Mouse (Mus musculus) intestine, embryonic 16.5 days (tissue): ENCODE results near the gene Slc2a9. TPM values are rescaled to one million over a fixed set of nuclear protein-coding genes. Genes with fewer than 3 reads are reported as not detected.

Source experiments
- ATAC-seq: fragments of 200-750 bp; cut with Nextera tagmentation; 2 replicates; pipeline ENCODE4 v1.8.0; 2017; ENCODE audit warnings: moderate TSS enrichment, moderate library complexity
- H3K27ac ChIP-seq: fragments of 300-500 bp; sonication (generic); 2 replicates; pipeline ENCODE4 v1.5.1; 2014; ENCODE audit warnings: mild to moderate bottlenecking, low read length
- H3K27me3 ChIP-seq: fragments of 300-500 bp; sonication (generic); replicated peaks from 2 replicates; pipeline ENCODE4 v1.6.1; 2014; ENCODE audit warnings: low read length, control low read depth, mixed read lengths; ENCODE audit not compliant: control insufficient read depth, insufficient read depth
- H3K36me3 ChIP-seq: fragments of 300-500 bp; sonication (generic); 2 replicates; pipeline ENCODE4 v1.6.1; 2014; ENCODE audit warnings: low read length, control low read depth; ENCODE audit not compliant: control insufficient read depth, insufficient read depth
- H3K4me1 ChIP-seq: fragments of 300-500 bp; sonication (generic); 2 replicates; pipeline ENCODE4 v1.6.1; 2014; ENCODE audit warnings: low read length, control low read depth, mixed read lengths; ENCODE audit not compliant: control insufficient read depth, insufficient read depth
- H3K4me2 ChIP-seq: fragments of 300-500 bp; sonication (generic); 2 replicates; pipeline ENCODE4 v1.6.1; 2014; ENCODE audit warnings: low read depth, low read length, control low read depth
- H3K4me3 ChIP-seq: fragments of 300-500 bp; sonication (generic); 2 replicates; pipeline ENCODE4 v1.5.1; 2014; ENCODE audit warnings: mild to moderate bottlenecking, low read length
- H3K9ac ChIP-seq: fragments of 300-500 bp; sonication (generic); 2 replicates; pipeline ENCODE4 v1.6.1; 2014; ENCODE audit warnings: low read depth, low read length
- H3K9me3 ChIP-seq: fragments of 300-500 bp; sonication (generic); 2 replicates; pipeline ENCODE4 v1.6.1; 2016; ENCODE audit warnings: low read length, control low read depth; ENCODE audit not compliant: control insufficient read depth
- WGBS: fragments of 180-500 bp; shearing (Covaris S2); extraction: QIAGEN DNeasy Blood & Tissue Kit; methylation state at CpG from one replicate; pipeline ENCODE4 v1.1.7; 2014; 5-methylcytosine and 5-hydroxymethylcytosine counted together
- polyA plus RNA-seq: library from polyadenylated mRNA; unstranded; fragments of >200 nt; fragmentation: Nextera tagmentation; extraction: Ambion mirVana; gene quantifications from 2 replicates; pipeline ENCODE4 v1.2.1, GENCODE M21; 2015

Slc2a9 gene
- polyA plus RNA-seq, 1 experiment from 2014 or later = 2.5 TPM

DNA sequence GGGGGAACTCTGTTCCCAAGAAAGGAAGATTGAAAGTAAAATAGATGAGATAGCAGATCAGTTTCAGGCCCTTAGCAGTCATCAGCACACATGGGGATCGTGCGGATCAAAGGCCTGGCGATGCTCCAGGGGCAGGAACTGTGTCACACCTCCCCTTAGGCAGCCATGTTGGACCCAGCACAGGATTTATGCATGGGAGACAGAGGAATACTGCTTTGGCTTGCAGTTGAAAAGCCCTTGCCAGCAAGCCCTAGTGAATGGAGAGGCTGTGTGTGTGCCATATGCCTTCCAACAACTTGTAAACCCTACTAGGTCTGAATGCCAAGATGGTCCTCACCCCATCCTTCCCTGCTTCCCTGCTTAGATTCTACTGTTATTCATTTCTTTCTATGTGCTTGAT is 54.8 kb downstream of the Slc2a9 start:
- Histone ChIP-seq H3K9me3 (no peaks in the 10 kb centered on the region), H3K27ac (no peak overlapping the region), H3K36me3 (no peaks in the 10 kb centered on the region), H3K27me3 (no peaks in the 10 kb centered on the region), H3K4me1 (no peaks in the 10 kb centered on the region), H3K9ac (no peak overlapping the region), H3K4me3 (no peak overlapping the region), H3K4me2 (no peak overlapping the region)
- ATAC-seq = no peak
- 80% methylated on average over 3 of the region's 3 CpGs for WGBS

DNA sequence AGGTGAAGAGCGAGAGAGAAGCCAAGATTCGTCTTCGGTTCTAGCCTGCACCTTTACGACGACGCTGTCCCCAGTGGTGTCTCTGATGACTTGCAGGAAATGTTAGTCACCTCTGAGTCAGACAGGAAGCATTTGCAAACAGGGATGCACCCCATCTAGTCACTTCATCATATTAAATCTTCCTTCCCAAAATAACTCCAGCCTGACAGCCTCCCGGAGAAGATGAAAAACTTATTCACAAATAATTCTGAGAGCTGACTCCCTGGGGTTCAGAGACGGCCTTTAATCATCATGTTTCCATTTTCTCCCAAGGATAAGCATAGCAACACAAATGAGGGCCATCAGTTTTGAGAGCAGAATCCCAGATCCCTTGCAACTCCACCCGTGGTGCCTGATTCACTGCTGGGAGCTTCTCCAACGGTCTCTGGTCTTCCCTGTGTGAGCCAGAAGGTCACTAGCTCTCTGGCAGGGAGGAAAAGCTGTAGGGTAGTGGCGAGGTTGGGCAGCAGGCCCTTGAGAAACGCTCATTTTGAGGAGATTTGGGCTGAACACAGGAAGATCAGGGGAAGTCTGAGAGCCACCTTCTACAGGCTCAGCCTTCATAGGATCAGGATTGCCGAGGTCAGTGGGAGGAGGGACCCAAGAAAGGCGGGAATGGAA is 56.5 kb downstream of the Slc2a9 start:
- H3K27ac ChIP-seq = no peak overlapping the region
- H3K9me3 ChIP-seq = no peaks in the 10 kb centered on the region
- H3K27me3 ChIP-seq = no peaks in the 10 kb centered on the region
- no peak overlapping the region for H3K4me2 ChIP-seq
- H3K9ac ChIP-seq = no peak overlapping the region
- H3K4me3 ChIP-seq = no peak overlapping the region
- H3K36me3 ChIP-seq = no peaks in the 10 kb centered on the region
- no peaks in the 10 kb centered on the region for H3K4me1 ChIP-seq
- WGBS = 59% methylated on average over 14 of the region's 14 CpGs
- no peak for ATAC-seq

DNA sequence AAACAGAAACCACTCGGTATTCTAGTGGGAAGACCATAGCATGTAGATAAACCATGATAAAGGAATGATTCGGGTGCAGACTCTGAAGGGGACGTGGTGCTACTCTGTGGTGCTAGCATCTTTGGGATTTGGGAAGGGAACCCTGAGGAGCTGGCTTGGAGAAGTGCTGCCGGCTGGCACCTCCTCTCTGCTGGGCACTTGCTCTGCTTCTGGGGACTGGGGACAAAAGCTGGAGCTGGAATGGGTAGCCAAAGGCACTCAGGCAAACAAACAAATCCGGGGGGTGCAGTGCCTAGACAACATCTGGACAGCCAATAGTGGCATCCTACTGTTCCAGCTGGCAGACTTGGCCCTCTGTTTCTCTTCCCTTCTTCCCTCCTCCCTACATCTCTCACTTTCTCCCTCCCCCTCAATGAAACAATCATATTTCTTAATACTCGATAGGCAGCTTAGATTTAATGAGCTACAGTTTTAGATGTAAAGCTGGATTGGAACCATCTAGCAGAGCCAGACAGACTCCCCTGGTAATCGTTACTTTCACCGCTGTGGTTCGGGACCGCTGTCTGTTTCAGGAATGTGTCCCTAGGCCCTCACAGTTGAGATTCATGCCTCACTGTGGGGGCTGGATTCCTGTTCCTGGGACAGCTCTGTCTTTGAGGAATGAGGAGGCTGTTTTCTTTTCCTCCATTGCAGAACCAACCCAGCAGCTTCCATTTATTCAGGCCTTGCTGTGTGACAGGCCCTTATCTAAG is 61.7 kb downstream of the Slc2a9 start:
- no peaks in the 10 kb centered on the region for H3K4me1 ChIP-seq
- H3K9me3 ChIP-seq = no peaks in the 10 kb centered on the region
- H3K9ac ChIP-seq = no peak overlapping the region
- ATAC-seq = no peak
- no peaks in the 10 kb centered on the region for H3K27me3 ChIP-seq
- no peak overlapping the region for H3K27ac ChIP-seq
- H3K4me2 ChIP-seq = no peak overlapping the region
- no peak overlapping the region for H3K4me3 ChIP-seq
- 65% methylated on average over 10 of the region's 10 CpGs for WGBS
- H3K36me3 ChIP-seq = no peaks in the 10 kb centered on the region

DNA sequence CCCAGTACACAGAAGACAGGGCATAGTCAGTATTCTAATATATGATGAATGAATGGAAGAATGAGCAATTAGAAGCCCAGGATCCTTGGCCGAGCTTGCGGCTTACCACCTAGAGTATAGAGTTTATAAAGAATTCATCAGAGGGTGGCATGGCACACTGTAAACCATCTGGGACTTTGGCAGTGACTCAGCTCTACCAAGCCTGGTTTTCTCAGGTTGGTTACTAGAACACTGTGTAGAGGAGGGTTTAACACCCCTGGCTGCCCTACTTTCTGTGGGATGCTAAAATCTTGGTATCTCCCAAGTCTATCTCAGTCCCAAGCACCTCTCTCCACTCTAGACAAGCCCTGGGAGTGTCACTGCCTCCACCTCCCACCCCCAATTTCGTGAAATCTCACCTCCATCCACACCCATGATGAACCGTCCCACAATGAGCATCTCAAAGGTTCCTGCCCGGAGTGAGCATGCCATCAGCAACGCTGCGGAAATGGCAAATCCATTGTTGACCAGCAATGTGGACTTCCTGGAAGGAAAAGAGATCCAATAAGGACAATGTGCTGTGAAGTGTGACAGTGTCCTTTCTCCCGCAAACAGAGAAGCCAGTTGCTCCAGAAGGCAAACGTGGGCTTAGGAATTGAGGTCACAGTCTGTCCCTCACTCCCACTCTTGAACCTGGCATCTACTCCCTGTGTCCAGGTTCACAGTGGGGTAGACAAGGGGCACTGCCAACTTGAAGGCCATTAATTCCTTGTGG is 62.5 kb downstream of the Slc2a9 start:
- Histone ChIP-seq H3K9ac (no peak overlapping the region), H3K36me3 (no peaks in the 10 kb centered on the region), H3K4me3 (no peak overlapping the region), H3K27me3 (no peaks in the 10 kb centered on the region), H3K27ac (no peak overlapping the region), H3K4me2 (no peak overlapping the region), H3K4me1 (no peaks in the 10 kb centered on the region), H3K9me3 (no peaks in the 10 kb centered on the region)
- WGBS = 84% methylated on average over 9 of the region's 9 CpGs
- no peak for ATAC-seq

DNA sequence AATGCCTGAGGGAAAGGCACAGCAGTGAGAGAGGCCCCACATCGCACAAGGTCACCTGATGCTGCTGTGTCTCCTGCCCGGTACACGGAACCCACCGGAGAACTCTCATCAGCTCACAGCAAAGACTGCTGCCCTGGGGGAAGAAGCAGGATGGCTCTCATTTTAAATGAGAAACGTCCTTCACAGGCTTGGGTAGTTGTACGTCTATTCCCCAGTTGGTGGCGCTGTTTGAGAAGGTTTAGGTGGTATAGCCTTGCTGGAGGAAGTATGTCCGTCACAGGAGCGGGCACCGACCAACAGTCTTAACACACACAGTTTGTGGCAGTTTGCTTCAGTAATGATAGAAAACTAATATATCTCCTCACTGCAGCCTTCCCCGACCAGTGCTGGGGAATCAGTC is 66.3 kb downstream of the Slc2a9 start:
- WGBS = 89% methylated on average over 11 of the region's 11 CpGs
- H3K4me3 ChIP-seq = no peak overlapping the region
- no peaks in the 10 kb centered on the region for H3K36me3 ChIP-seq
- H3K27ac ChIP-seq = no peak overlapping the region
- no peak overlapping the region for H3K4me2 ChIP-seq
- no peak for ATAC-seq
- H3K9ac ChIP-seq = no peak overlapping the region
- no peaks in the 10 kb centered on the region for H3K9me3 ChIP-seq
- no peaks in the 10 kb centered on the region for H3K4me1 ChIP-seq
- H3K27me3 ChIP-seq = no peaks in the 10 kb centered on the region

DNA sequence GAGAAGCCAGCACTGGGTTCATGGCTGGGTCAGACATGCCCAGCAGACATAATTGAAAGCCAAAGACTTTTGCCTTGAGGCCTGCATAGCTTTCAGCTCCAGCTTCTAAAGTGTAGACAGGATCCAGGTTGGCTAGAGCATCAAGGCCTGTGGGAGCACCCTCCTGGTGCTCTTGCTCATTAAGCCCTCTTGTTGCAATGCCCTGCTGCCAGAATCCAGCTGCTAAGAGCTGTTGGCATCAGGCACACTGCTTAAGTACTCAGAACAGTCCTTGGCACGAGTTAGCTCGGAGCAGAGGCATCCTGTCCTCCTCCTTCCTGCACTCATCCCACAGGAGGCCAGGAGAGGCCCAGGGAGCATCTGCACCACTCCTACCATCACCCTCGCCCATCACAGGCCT is 68.1 kb downstream of the Slc2a9 start:
- no peaks in the 10 kb centered on the region for H3K9me3 ChIP-seq
- H3K9ac ChIP-seq = no peak overlapping the region
- 80% methylated on average over 3 of the region's 3 CpGs for WGBS
- no peak overlapping the region for H3K4me2 ChIP-seq
- H3K27ac ChIP-seq = no peak overlapping the region
- no peaks in the 10 kb centered on the region for H3K27me3 ChIP-seq
- ATAC-seq = no peak
- H3K36me3 ChIP-seq = no peaks in the 10 kb centered on the region
- no peaks in the 10 kb centered on the region for H3K4me1 ChIP-seq
- H3K4me3 ChIP-seq = no peak overlapping the region

DNA sequence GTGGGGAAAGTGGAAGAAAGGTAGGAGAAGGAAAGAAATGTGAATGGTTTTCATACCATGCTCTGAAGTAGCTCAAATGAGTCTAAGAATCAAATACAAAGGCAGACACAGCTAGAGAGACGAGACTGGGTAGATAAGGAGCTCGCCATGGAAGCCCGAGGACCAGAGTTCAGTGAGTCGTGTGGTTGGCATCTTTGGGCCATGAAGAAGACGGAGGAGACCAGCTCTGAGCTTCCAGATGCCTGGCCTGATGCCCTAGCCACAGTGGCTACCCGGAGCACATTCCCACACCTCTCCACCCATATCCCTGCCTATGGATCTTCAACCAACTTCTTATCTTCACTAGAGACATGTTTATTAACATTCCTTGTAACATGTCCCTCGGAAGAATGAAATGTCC is 71.7 kb downstream of the Slc2a9 start:
- no peak overlapping the region for H3K9ac ChIP-seq
- no peak for ATAC-seq
- H3K9me3 ChIP-seq = no peaks in the 10 kb centered on the region
- WGBS = 73% methylated on average over 7 of the region's 7 CpGs
- no peak overlapping the region for H3K27ac ChIP-seq
- H3K27me3 ChIP-seq = no peaks in the 10 kb centered on the region
- no peaks in the 10 kb centered on the region for H3K4me1 ChIP-seq
- no peak overlapping the region for H3K4me3 ChIP-seq
- no peak overlapping the region for H3K4me2 ChIP-seq
- no peaks in the 10 kb centered on the region for H3K36me3 ChIP-seq

DNA sequence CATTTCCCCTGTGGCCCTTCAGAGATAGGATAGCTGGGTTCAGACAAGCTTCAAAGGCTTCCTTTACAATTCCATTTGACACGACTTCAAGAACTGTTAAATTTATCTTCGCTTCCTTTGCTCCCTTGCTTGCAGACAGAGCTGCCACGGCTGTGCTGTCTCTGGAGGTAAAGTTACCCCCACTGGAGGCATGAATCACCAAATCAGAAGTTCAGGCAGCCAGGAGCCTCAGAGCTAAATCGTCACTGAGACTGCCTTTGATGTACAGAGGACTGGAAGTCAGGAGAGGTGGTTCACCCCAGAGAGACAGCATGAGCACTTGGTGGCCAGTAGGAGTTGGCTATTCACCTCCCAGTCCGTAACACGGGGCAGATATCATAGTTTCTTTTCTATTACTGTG is 73.8 kb downstream of the Slc2a9 start:
- Histone ChIP-seq H3K4me1 (no peaks in the 10 kb centered on the region), H3K4me3 (no peak overlapping the region), H3K36me3 (no peaks in the 10 kb centered on the region), H3K9me3 (no peaks in the 10 kb centered on the region), H3K27me3 (no peaks in the 10 kb centered on the region), H3K27ac (no peak overlapping the region), H3K9ac (no peak overlapping the region), H3K4me2 (no peak overlapping the region)
- 67% methylated on average over 6 of the region's 6 CpGs for WGBS
- no peak for ATAC-seq

DNA sequence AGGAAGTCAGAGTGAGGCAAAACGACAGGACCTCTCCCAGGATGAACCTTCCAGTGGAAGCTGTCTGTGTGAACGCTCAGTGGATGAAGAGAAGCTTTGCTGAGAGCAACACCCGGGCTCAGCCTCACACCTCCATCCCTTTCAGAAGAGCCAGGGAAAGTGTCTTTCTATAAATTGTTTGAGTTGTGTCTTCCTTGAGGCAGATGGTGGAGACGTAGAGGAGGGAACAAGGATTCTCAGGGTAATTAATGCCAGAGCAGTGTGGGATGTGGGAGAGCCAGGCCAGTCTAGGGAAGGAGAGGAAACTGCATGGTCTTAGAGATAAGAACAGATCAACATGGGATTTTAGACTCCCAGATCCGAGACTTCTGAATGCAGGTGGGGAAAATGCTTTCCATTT is 75.2 kb downstream of the Slc2a9 start:
- no peak overlapping the region for H3K27ac ChIP-seq
- 63% methylated on average over 5 of the region's 5 CpGs for WGBS
- H3K4me2 ChIP-seq = no peak overlapping the region
- H3K9me3 ChIP-seq = no peaks in the 10 kb centered on the region
- H3K27me3 ChIP-seq = no peaks in the 10 kb centered on the region
- H3K4me3 ChIP-seq = no peak overlapping the region
- H3K36me3 ChIP-seq = no peaks in the 10 kb centered on the region
- H3K9ac ChIP-seq = no peak overlapping the region
- H3K4me1 ChIP-seq = no peaks in the 10 kb centered on the region
- no peak for ATAC-seq
